Mouse (Mus musculus) MEL (cell line): ENCODE data around the gene Glul. TPM values are rescaled to one million over a fixed set of nuclear protein-coding genes. Genes with fewer than 3 reads are reported as not detected.

Source experiments
- DNase-seq: peaks from one replicate; pipeline ENCODE4 v3.0.0; 2011; ENCODE audit warnings: low read depth, low spot score
- H3K27ac ChIP-seq: 2 replicates; pipeline ENCODE4 v1.5.1; 2012; ENCODE audit warnings: low read depth, mild to moderate bottlenecking, control low read depth, low read length, moderate library complexity; ENCODE audit not compliant: control insufficient read depth
- H3K27me3 ChIP-seq, 2 experiments: fragments of 150-350 bp in 1 of 2; sonication (generic) in 1 of 2; 2 replicates each; pipeline ENCODE4 v1.6.1; 2012; ENCODE audit warnings: low read length in 2 of 2, mild to moderate bottlenecking in 2 of 2, improper control_type of control experiment in 1 of 2, moderate library complexity in 1 of 2; ENCODE audit not compliant: insufficient read depth in 2 of 2, control insufficient read depth in 1 of 2
- H3K36me3 ChIP-seq, 2 experiments: 2 replicates each; pipeline ENCODE4 v1.6.1; 2012 to 2014; ENCODE audit warnings: low read length in 2 of 2, improper control_type of control experiment in 1 of 2, inconsistent platforms in 1 of 2, mild to moderate bottlenecking in 1 of 2; ENCODE audit not compliant: insufficient read depth in 2 of 2, control insufficient read depth in 1 of 2
- H3K4me1 ChIP-seq, 2 experiments: fragments of 150-350 bp in 1 of 2; sonication (generic) in 1 of 2; 2 replicates each; pipeline ENCODE4 v1.6.1; 2012; ENCODE audit warnings: low read length in 2 of 2, improper control_type of control experiment in 1 of 2, mild to moderate bottlenecking in 1 of 2; ENCODE audit not compliant: insufficient read depth in 2 of 2, control insufficient read depth in 1 of 2
- H3K4me3 ChIP-seq, 2 experiments: fragments of 150-350 bp in 1 of 2; sonication (generic) in 1 of 2; 2 replicates each; pipeline ENCODE4 v1.5.1; 2012; ENCODE audit warnings: low read depth in 2 of 2, low read length in 2 of 2, mild to moderate bottlenecking in 2 of 2, moderate library complexity in 2 of 2, control low read depth in 1 of 2, improper control_type of control experiment in 1 of 2; ENCODE audit not compliant: control insufficient read depth in 1 of 2, insufficient read depth in 1 of 2
- H3K79me2 ChIP-seq: 2 replicates; pipeline ENCODE4 v1.6.1; 2012; ENCODE audit warnings: mild to moderate bottlenecking, low read length, moderate library complexity; ENCODE audit not compliant: control insufficient read depth, poor library complexity, insufficient read depth
- H3K9ac ChIP-seq: 2 replicates; pipeline ENCODE4 v1.6.1; 2012; ENCODE audit warnings: low read depth, mild to moderate bottlenecking, control low read depth, low read length, moderate library complexity; ENCODE audit not compliant: control insufficient read depth, poor library complexity, severe bottlenecking
- H3K9me3 ChIP-seq: fragments of 150-350 bp; sonication (generic); replicated peaks from 2 replicates; pipeline ENCODE4 v1.6.1; 2012; ENCODE audit warnings: mild to moderate bottlenecking, low read length, improper control_type of control experiment, moderate library complexity; ENCODE audit not compliant: insufficient read depth
- BHLHE40 ChIP-seq: IDR thresholded peaks from 2 replicates; pipeline ENCODE4 v1.6.1; 2012; ENCODE audit warnings: low read depth, mild to moderate bottlenecking, inconsistent platforms, low read length, improper control_type of control experiment, borderline replicate concordance
- CTCF ChIP-seq, 3 experiments: IDR thresholded peaks in 2 of 3; conservative IDR thresholded peaks in 1 of 3; 2 replicates each; pipeline ENCODE4 v1.5.1; 2011 to 2012; ENCODE audit warnings: low read length in 3 of 3, low read depth in 2 of 3, mild to moderate bottlenecking in 2 of 3, improper control_type of control experiment in 1 of 3, inconsistent platforms in 1 of 3, mixed read lengths in 1 of 3, moderate library complexity in 1 of 3; ENCODE audit not compliant: control insufficient read depth in 1 of 3, insufficient read depth in 1 of 3, poor library complexity in 1 of 3, severe bottlenecking in 1 of 3
- ELF1 ChIP-seq: IDR thresholded peaks from 2 replicates; pipeline ENCODE4 v1.6.1; 2014; ENCODE audit warnings: low read depth, mild to moderate bottlenecking, inconsistent platforms, low read length, improper control_type of control experiment, moderate library complexity
- GABPA ChIP-seq: IDR thresholded peaks from 2 replicates; pipeline ENCODE4 v1.6.1; 2012; ENCODE audit warnings: low read depth, mild to moderate bottlenecking, inconsistent platforms, low read length, improper control_type of control experiment, moderate library complexity
- HCFC1 ChIP-seq: IDR thresholded peaks from 2 replicates; pipeline ENCODE4 v1.6.1; 2012; ENCODE audit warnings: low read depth, mild to moderate bottlenecking, inconsistent platforms, low read length, improper control_type of control experiment, moderate library complexity
- JUND ChIP-seq: IDR thresholded peaks from 2 replicates; pipeline ENCODE4 v1.6.1; 2011; ENCODE audit warnings: low read depth, mild to moderate bottlenecking, improper control_type of control experiment, low read length
- KAT2A ChIP-seq: conservative IDR thresholded peaks from 2 replicates; pipeline ENCODE4 v1.6.1; 2012; ENCODE audit warnings: low read depth, low read length, improper control_type of control experiment, inconsistent platforms
- MAX ChIP-seq: IDR thresholded peaks from 2 replicates; pipeline ENCODE4 v1.6.1; 2011; ENCODE audit warnings: low read length, improper control_type of control experiment
- MYB ChIP-seq: IDR thresholded peaks from 2 replicates; pipeline ENCODE4 v1.6.1; 2011; ENCODE audit warnings: mild to moderate bottlenecking, low read depth, low read length, improper control_type of control experiment
- MYC ChIP-seq: IDR thresholded peaks from 2 replicates; pipeline ENCODE4 v1.6.1; 2011; ENCODE audit warnings: low read depth, mild to moderate bottlenecking, low read length, improper control_type of control experiment, moderate library complexity
- NRF1 ChIP-seq: IDR thresholded peaks from 2 replicates; pipeline ENCODE4 v1.6.1; 2014; ENCODE audit warnings: low read depth, mild to moderate bottlenecking, inconsistent platforms, low read length, improper control_type of control experiment, moderate library complexity; ENCODE audit not compliant: poor library complexity, insufficient read depth, severe bottlenecking
- POLR2A ChIP-seq, 2 experiments: IDR thresholded peaks; 2 replicates each; pipeline ENCODE4 v1.6.1; 2011 to 2012; ENCODE audit warnings: low read length in 2 of 2, mild to moderate bottlenecking in 2 of 2, control low read depth in 1 of 2, improper control_type of control experiment in 1 of 2, low read depth in 1 of 2, moderate library complexity in 1 of 2; ENCODE audit not compliant: control insufficient read depth in 1 of 2, insufficient read depth in 1 of 2, poor library complexity in 1 of 2
- POLR2AphosphoS5 ChIP-seq: IDR thresholded peaks from 2 replicates; pipeline ENCODE4 v1.6.1; 2012; ENCODE audit warnings: low read depth, borderline replicate concordance, mild to moderate bottlenecking, inconsistent platforms, low read length, moderate library complexity, mixed read lengths
- RAD21 ChIP-seq: IDR thresholded peaks from 2 replicates; pipeline ENCODE4 v1.6.1; 2011; ENCODE audit warnings: mild to moderate bottlenecking, low read depth, low read length, improper control_type of control experiment
- SMC3 ChIP-seq: IDR thresholded peaks from 2 replicates; pipeline ENCODE4 v1.6.1; 2011; ENCODE audit warnings: low read depth, low read length, improper control_type of control experiment
- TBP ChIP-seq: IDR thresholded peaks from 2 replicates; pipeline ENCODE4 v1.8.0; 2011; ENCODE audit warnings: low read depth, low read length, improper control_type of control experiment
- UBTF ChIP-seq: IDR thresholded peaks from 2 replicates; pipeline ENCODE4 v1.6.1; 2012; ENCODE audit warnings: low read depth, mild to moderate bottlenecking, inconsistent platforms, low read length, improper control_type of control experiment, moderate library complexity, borderline replicate concordance; ENCODE audit not compliant: insufficient read depth
- USF2 ChIP-seq, 2 experiments: IDR thresholded peaks; 2 replicates each; pipeline ENCODE4 v1.6.1; 2011 to 2012; ENCODE audit warnings: improper control_type of control experiment in 2 of 2, low read length in 2 of 2, borderline replicate concordance in 1 of 2, inconsistent platforms in 1 of 2, low read depth in 1 of 2, mild to moderate bottlenecking in 1 of 2; ENCODE audit not compliant: insufficient read depth in 1 of 2
- ZKSCAN1 ChIP-seq: IDR thresholded peaks from 2 replicates; pipeline ENCODE4 v1.6.1; 2012; ENCODE audit warnings: low read depth, mild to moderate bottlenecking, inconsistent platforms, low read length, improper control_type of control experiment, moderate library complexity
- ZMIZ1 ChIP-seq: IDR thresholded peaks from 2 replicates; pipeline ENCODE4 v1.6.1; 2012; ENCODE audit warnings: low read depth, mild to moderate bottlenecking, inconsistent platforms, low read length, improper control_type of control experiment, moderate library complexity
- ZNF384 ChIP-seq: IDR thresholded peaks from 2 replicates; pipeline ENCODE4 v1.6.1; 2012; ENCODE audit warnings: low read depth, mild to moderate bottlenecking, inconsistent platforms, low read length, improper control_type of control experiment
- polyA plus RNA-seq, 2 experiments: library from polyadenylated mRNA; stranded (reverse) in 1 of 2; unstranded in 1 of 2; fragments of >175 nt in 1 of 2; fragments of >200 nt in 1 of 2; gene quantifications; 2 replicates each; pipeline versions ENCODE4 v1.2.1 to v1.2.4; 2012; ENCODE audit warnings: low replicate concordance in 2 of 2, low read depth in 1 of 2; ENCODE audit not compliant: insufficient read length in 2 of 2, insufficient read depth in 1 of 2, missing spikeins in 1 of 2
- total RNA-seq: library from RNA; depleted of rRNA; stranded (reverse); fragments of 300-350 nt; gene quantifications from 2 replicates; pipeline ENCODE4 v1.2.3, GENCODE M21; 2012

Gene Glul
- total and polyA plus RNA-seq, 3 experiments: 47.2 to 81.1 TPM; not detected in 1

DNA sequence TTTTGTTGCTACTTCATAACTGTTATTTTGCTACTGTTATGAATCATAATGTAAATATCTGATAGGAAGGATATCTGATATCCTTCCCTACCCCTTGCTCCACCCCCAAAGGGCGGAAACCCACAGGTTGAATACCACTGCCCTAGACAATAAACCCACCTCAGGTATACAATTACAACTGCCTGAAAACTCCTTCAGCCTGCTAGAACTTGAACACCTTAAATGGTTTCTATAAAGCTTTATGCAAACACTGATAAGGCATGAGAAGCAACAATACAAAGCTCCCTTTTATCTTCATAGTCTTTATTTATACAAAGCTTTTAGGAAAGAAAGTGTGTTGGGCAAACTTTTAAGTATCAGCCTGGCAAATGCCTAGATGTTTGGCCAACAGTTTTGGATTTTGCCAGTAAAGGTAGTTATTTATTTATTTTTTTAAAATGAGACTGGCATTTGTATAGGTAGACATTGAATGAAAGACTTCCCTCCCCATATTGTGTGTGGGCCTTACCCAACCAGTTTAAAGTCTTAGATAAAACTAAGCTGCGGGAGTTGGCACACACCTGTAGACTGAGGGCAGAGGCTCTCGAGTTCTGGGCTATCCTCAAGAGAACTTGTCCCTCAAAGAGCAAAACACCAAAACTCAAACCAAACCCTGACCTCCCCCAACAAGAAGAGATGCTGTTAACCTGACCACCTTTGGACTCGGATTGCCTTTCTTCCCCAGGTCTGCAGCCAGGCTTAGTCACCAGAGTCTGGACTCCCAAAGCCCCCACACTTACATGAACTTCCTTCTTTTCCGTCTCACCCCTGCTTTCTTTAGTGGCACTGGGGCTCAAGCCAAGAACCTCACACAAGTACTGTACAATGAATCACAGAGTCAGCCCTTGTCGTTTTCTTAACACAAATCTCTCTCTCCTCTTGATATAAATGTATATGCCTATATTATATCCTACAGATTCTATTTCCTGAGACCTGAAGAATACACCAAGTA, 24.9 kb downstream of the Glul start:
- Histone ChIP-seq H3K4me1 (peaks cover 0 to 3% of the 10 kb centered on the region in 2 experiments; a peak in 1 of 4 replicates), H3K79me2 (no peaks in the 10 kb centered on the region), H3K9me3 (no peaks in the 10 kb centered on the region), H3K27me3 (no peaks in the 10 kb centered on the region), H3K4me3 (no peak overlapping the region), H3K9ac (no peak overlapping the region), H3K27ac (no peak overlapping the region)
- TF ChIP-seq MYB: no peak
- TF ChIP-seq POLR2A (IDR thresholded peaks at IDR 0.05; ENCODE audit: control insufficient read depth in 1 of 2, insufficient read depth in 1 of 2, low read depth in 1 of 2, low read length in 2 of 2, poor library complexity in 1 of 2): no peak
- no peak for TF ChIP-seq JUND
- no peak for TF ChIP-seq BHLHE40
- TF ChIP-seq RAD21: no peak
- TF ChIP-seq NRF1: no peak
- no peak for TF ChIP-seq GABPA
- TF ChIP-seq MAX: no peak
- no peak for TF ChIP-seq ZNF384
- TF ChIP-seq USF2 (IDR thresholded peaks at IDR 0.05; ENCODE audit: borderline replicate concordance in 1 of 2, insufficient read depth in 1 of 2, low read depth in 1 of 2, low read length in 2 of 2): no peak
- TF ChIP-seq CTCF (IDR thresholded peaks at IDR 0.05 in 2 of 3, conservative IDR thresholded peaks at IDR 0.05 in 1 of 3; ENCODE audit: control insufficient read depth in 1 of 3, insufficient read depth in 1 of 3, low read depth in 2 of 3, low read length in 3 of 3, poor library complexity in 1 of 3, severe bottlenecking in 1 of 3): no peak
- TF ChIP-seq, all 39 proteins: peak for 0
- no peaks in the 10 kb centered on the region for H3K36me3 ChIP-seq
- peak; percentile 33 for DNase-seq

DNA sequence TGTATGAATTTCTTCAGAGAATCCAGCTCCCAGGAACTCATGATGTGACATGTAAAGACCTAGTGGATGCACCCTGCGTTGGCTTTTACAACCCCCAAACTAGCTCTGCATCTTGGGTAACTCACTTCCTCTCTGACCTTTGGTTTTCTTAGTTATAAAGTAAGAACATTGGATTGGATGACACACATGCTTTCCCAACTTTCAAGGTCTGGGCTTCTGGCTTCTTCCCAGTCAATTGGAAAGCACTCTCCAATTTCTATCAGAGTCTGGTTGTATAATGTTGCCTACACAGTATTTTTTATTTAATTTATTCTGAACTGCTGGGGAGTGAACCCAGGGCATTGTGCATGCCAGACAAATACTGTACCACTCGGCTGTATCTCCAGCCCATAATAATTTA, 30.7 kb downstream of the Glul start:
- no peak for DNase-seq
- H3K27ac ChIP-seq: no peak overlapping the region
- no peak for TF ChIP-seq BHLHE40
- no peaks in the 10 kb centered on the region for H3K36me3 ChIP-seq
- H3K9me3 ChIP-seq: no peaks in the 10 kb centered on the region
- H3K79me2 ChIP-seq: no peaks in the 10 kb centered on the region
- no peaks in the 10 kb centered on the region for H3K27me3 ChIP-seq
- H3K4me1 ChIP-seq: no peaks in the 10 kb centered on the region
- no peak overlapping the region for H3K4me3 ChIP-seq
- no peak overlapping the region for H3K9ac ChIP-seq

DNA sequence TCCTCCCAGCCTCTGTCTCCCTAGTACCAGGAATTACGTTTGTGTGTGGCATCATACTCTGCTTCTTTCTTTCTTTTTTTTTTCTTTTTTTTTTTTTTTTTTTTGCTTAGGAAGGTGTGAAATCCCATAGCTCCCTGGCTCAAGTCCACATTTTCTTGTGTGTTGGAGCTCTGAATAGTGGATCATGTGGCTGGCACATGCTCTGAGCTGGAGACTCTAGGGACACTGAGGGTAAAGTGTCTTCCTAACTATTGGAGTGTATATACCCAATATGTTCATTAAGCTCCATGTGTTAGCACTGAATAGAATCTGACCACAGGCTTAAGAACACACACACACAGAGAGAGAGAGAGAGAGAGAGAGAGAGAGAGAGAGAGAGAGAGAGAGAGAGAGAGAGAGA, 34.0 kb downstream of the Glul start:
- TF ChIP-seq ELF1 (no peak), TBP (no peak), UBTF (no peak), SMC3 (no peak), MYC (no peak), GABPA (no peak), ZKSCAN1 (no peak), KAT2A (no peak), HCFC1 (no peak), NRF1 (no peak), POLR2AphosphoS5 (no peak), ZMIZ1 (no peak)

More for the DNA sequence above, 34.0 kb downstream of the Glul start:
- H3K36me3 ChIP-seq: no peaks in the 10 kb centered on the region
- no peak overlapping the region for H3K4me3 ChIP-seq
- no peak overlapping the region for H3K9ac ChIP-seq
- H3K27ac ChIP-seq: no peak overlapping the region
- H3K27me3 ChIP-seq: no peaks in the 10 kb centered on the region
- no peaks in the 10 kb centered on the region for H3K4me1 ChIP-seq
- no peak for DNase-seq
- H3K9me3 ChIP-seq: no peaks in the 10 kb centered on the region
- no peaks in the 10 kb centered on the region for H3K79me2 ChIP-seq
